Mouse (Mus musculus) brain, embryonic 14.5 days (tissue): ENCODE measurements around the gene Oas1a.

Experiments used
- CTCF ChIP-seq: fragments of 200-500 bp; IDR thresholded peaks from 2 replicates; pipeline ENCODE4 v1.5.1; 2012; ENCODE audit warnings: inconsistent platforms, mild to moderate bottlenecking, moderate library complexity, borderline replicate concordance; ENCODE audit not compliant: insufficient read depth, insufficient read length; ENCODE audit errors: extremely low read depth
- POLR2A ChIP-seq: fragments of 200-500 bp; IDR thresholded peaks from 2 replicates; pipeline ENCODE4 v1.6.1; 2012; ENCODE audit warnings: mild to moderate bottlenecking, inconsistent platforms, borderline replicate concordance; ENCODE audit not compliant: poor library complexity, insufficient read depth, insufficient read length, severe bottlenecking; ENCODE audit errors: extremely low read depth

DNA sequence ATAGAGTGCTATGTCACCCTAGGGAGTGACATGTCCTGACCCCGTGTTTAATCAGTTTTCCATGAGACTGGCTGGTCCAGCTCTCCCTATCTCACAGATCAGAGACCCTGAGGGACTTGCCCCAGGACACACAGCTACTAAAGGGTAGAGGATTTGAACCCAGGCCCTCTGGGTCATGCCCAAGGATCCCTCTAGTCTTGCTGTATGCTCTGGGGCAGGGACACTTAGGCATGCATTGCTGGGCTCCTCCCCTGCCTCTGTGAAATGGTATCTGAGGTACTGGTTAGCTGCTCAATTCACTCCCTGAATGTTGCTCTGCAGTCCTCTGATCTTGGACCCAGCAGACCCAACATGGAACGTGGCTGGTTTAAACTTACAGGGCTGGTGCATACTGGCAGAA is 35.9 kb downstream of the Oas1a start:
- TF ChIP-seq CTCF (no peak), POLR2A (no peak)
